Mouse (Mus musculus) intestine, postnatal 0 days (tissue): Measurements from ENCODE around the gene Zmym6. TPM values are rescaled to one million over a fixed set of nuclear protein-coding genes. Genes with fewer than 3 reads are reported as not detected.

Experiments used
- ATAC-seq: fragments of 200-750 bp; cut with Nextera tagmentation; 2 replicates; pipeline ENCODE4 v1.8.0; 2017; ENCODE audit warnings: mild to moderate bottlenecking, moderate TSS enrichment, moderate library complexity
- H3K27ac ChIP-seq: fragments of 300-500 bp; sonication (generic); 2 replicates; pipeline ENCODE4 v1.5.1; 2014; ENCODE audit warnings: mild to moderate bottlenecking, low read depth, low read length, moderate library complexity
- H3K27me3 ChIP-seq: fragments of 300-500 bp; sonication (generic); replicated peaks from 2 replicates; pipeline ENCODE4 v1.6.1; 2014; ENCODE audit warnings: low read length, mixed read lengths; ENCODE audit not compliant: control insufficient read depth, insufficient read depth
- H3K36me3 ChIP-seq: fragments of 300-500 bp; sonication (generic); 2 replicates; pipeline ENCODE4 v1.6.1; 2014; ENCODE audit warnings: mild to moderate bottlenecking, moderate library complexity; ENCODE audit not compliant: control insufficient read depth, insufficient read depth
- H3K4me1 ChIP-seq: fragments of 300-500 bp; sonication (generic); replicated peaks from 2 replicates; pipeline ENCODE4 v1.6.1; 2014; ENCODE audit warnings: antibody characterized with exemption, low read length, mixed read lengths; ENCODE audit not compliant: control insufficient read depth, insufficient read depth
- H3K4me2 ChIP-seq: fragments of 300-500 bp; sonication (generic); replicated peaks from 2 replicates; pipeline ENCODE4 v1.6.1; 2014; ENCODE audit warnings: low read depth, mild to moderate bottlenecking, moderate library complexity
- H3K4me3 ChIP-seq: fragments of 300-500 bp; sonication (generic); 2 replicates; pipeline ENCODE4 v1.5.1; 2014; ENCODE audit warnings: low read depth, low read length
- H3K9ac ChIP-seq: fragments of 300-500 bp; sonication (generic); 2 replicates; pipeline ENCODE4 v1.6.1; 2014; ENCODE audit warnings: mild to moderate bottlenecking, low read depth, low read length
- H3K9me3 ChIP-seq: fragments of 300-500 bp; sonication (generic); 2 replicates; pipeline ENCODE4 v1.6.1; 2016; ENCODE audit warnings: mixed run types; ENCODE audit not compliant: control insufficient read depth
- CTCF ChIP-seq: sonication (generic); IDR thresholded peaks from 2 replicates; pipeline ENCODE4 v1.5.1; 2016; ENCODE audit warnings: low read depth, mild to moderate bottlenecking, control low read depth, antibody characterized with exemption, moderate library complexity
- WGBS: fragments of 180-500 bp; shearing (Covaris S2); extraction: QIAGEN DNeasy Blood & Tissue Kit; methylation state at CpG from one replicate; pipeline ENCODE4 v1.1.7; 2014; 5-methylcytosine and 5-hydroxymethylcytosine counted together
- polyA plus RNA-seq: library from polyadenylated mRNA; unstranded; fragments of >200 nt; fragmentation: Nextera tagmentation; extraction: Ambion mirVana; gene quantifications from 2 replicates; pipeline ENCODE4 v1.2.1, GENCODE M21; 2015

The Zmym6 gene
- polyA plus RNA-seq, 1 experiment from 2014 or later, result 5.0 TPM

DNA sequence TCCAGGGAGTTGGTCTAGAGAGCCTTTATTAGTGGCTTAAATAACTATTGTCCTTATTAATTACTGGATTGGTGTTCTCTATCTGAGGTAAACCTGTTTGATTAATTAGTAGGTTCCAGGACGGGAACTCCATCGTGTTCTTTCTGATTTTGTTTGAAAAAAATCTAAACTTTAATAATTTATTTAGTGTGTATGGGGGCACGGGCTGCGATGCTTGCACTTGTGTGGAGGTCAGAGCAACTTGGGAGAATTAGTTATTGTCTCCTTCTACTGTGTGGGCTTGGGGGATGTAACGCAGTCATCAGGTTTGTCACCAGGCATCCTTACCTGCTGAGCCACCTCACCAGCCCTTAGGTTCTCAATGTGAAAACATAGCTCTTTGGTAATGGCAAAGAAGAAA lies 89.9 kb downstream of the Zmym6 start:
- Histone ChIP-seq H3K27me3 (peaks cover 35% of the 10 kb centered on the region; the same call in 1 of the 2 replicates), H3K36me3 (no peaks in the 10 kb centered on the region), H3K4me2 (no peak overlapping the region), H3K9me3 (no peaks in the 10 kb centered on the region), H3K4me3 (no peak overlapping the region), H3K4me1 (peaks cover 4% of the 10 kb centered on the region; the same call in 1 of the 2 replicates), H3K27ac (no peak overlapping the region), H3K9ac (no peak overlapping the region)
- no peak for ATAC-seq
- WGBS, result 71% methylated on average over 5 of the region's 5 CpGs
- no peak for TF ChIP-seq CTCF

DNA sequence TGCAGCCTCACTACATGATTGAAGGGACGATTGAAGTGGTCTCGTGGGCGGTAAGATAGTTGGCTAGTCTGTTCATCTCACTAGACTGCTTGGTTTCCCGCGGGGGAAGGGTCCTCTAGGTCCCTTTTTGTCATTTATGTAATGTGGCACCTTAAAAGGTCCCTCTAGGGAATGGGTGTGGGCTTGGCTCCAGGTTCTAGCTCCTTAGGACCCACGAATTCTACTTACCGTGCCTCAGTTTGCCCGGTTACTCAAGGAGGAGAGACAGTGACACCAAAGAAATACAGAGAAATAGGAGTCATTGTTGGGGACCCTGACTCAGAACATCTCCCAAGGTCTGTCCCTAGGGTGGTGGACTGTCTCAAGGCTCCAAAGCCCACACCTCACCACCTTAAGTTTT lies 90.5 kb downstream of the Zmym6 start:
- Histone ChIP-seq H3K9me3 (no peaks in the 10 kb centered on the region), H3K36me3 (no peaks in the 10 kb centered on the region), H3K27ac (no peak overlapping the region), H3K4me1 (peaks cover 4% of the 10 kb centered on the region; the same call in 1 of the 2 replicates), H3K9ac (no peak overlapping the region), H3K4me2 (peak overlapping the region; percentile 100), H3K4me3 (no peak overlapping the region), H3K27me3 (peaks cover 35% of the 10 kb centered on the region; the same call in 1 of the 2 replicates)
- TF ChIP-seq CTCF, result no peak
- no peak for ATAC-seq
- 20% methylated on average over 8 of the region's 8 CpGs for WGBS

DNA sequence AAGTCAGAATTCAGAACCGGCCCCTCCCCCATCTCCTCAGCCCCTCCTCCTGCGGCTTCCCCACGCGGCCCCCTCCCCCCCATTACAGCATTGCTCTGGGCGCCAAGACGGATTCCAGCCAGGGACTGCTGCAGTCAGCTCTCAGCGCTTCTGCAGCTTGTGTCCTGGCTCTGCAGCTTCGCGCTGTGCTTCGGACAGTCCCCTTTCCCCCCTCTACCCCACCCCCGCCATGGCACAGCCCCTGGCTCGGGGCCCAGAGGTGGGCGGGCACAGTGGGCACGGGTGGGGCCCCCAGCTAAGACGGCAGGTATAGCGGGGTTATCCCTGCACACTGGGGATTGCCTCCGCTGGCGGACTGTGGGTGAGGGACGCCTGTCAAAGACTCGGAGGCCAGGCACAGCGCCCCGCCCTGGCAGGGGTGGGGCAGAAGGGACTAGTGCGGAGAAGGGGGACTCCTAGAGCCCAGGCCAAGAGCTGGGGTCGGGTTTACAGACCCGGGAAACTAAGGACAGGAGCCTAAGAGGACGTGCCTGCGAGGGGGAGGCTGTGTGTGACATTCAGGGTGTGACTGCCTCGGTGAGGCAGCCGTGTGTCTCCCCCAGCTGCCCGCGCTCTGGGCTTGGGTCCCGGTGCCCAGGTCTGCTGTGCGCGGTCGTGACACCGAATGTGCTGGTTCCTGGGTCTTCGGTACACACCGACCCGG lies 91.2 kb downstream of the Zmym6 start:
- no peak; the same call in 1 of the 2 replicates for TF ChIP-seq CTCF
- peaks cover 4% of the 10 kb centered on the region; the same call in 1 of the 2 replicates for H3K4me1 ChIP-seq
- under 1% methylated on average over 39 of the region's 39 CpGs for WGBS
- peaks cover 38% of the 10 kb centered on the region; the same call in 1 of the 2 replicates for H3K27me3 ChIP-seq
- H3K9ac ChIP-seq, result 0 out of 2 replicates have a peak overlapping the region, but pooled peaks have one; percentile 17
- no peaks in the 10 kb centered on the region for H3K36me3 ChIP-seq
- no peaks in the 10 kb centered on the region for H3K9me3 ChIP-seq
- peak overlapping the region; percentile 100 for H3K4me2 ChIP-seq
- H3K27ac ChIP-seq, result no peak overlapping the region
- ATAC-seq, result peak; percentile 31
- H3K4me3 ChIP-seq, result peak overlapping the region; percentile 70

DNA sequence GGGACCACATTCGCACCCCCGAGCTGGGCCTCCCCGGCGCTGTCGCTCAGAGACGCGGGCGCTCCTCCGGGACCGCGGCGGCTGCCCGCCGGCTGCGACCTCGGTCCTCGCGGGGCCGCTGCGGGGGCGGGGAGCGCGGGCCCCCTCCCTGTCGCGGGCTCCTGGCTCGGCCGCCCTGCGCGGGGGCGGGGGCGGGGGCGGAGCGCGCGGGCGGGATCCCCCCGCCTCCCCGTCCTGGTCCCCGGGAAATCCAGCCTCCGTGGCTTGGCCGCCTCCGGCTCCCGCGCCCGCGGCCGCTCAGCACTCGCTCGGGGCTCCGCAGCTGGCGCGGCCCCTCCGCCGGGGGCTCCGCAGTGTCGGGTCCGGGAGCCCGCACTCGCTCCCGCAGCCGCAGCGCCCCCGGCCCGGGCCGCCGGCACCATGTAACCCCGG lies 91.7 kb downstream of the Zmym6 start, which contains the start of gene Dlgap3:
TSS of gene Dlgap3 (plus strand) at position 291 of the 432 bp plus-strand sequence.
- H3K9ac ChIP-seq, result 0 out of 2 replicates have a peak within 1 kb of the TSS, but pooled peaks have one; percentile 17
- H3K9me3 ChIP-seq, result no peaks in the 10 kb centered on the region
- H3K4me3 ChIP-seq, result peak within 1 kb of the TSS; percentile 70
- peaks cover 38% of the 10 kb centered on the region; the same call in 1 of the 2 replicates for H3K27me3 ChIP-seq
- H3K4me1 ChIP-seq, result peaks cover 4% of the 10 kb centered on the region; the same call in 1 of the 2 replicates
- peak within 1 kb of the TSS; percentile 100 for H3K4me2 ChIP-seq
- no peaks in the 10 kb centered on the region for H3K36me3 ChIP-seq
- H3K27ac ChIP-seq, result no peak within 1 kb of the TSS
- WGBS, result under 1% methylated on average over 38 of the region's 67 CpGs
- TF ChIP-seq CTCF, result no peak
- peak; percentile 29; the same call in 1 of the 2 replicates for ATAC-seq

DNA sequence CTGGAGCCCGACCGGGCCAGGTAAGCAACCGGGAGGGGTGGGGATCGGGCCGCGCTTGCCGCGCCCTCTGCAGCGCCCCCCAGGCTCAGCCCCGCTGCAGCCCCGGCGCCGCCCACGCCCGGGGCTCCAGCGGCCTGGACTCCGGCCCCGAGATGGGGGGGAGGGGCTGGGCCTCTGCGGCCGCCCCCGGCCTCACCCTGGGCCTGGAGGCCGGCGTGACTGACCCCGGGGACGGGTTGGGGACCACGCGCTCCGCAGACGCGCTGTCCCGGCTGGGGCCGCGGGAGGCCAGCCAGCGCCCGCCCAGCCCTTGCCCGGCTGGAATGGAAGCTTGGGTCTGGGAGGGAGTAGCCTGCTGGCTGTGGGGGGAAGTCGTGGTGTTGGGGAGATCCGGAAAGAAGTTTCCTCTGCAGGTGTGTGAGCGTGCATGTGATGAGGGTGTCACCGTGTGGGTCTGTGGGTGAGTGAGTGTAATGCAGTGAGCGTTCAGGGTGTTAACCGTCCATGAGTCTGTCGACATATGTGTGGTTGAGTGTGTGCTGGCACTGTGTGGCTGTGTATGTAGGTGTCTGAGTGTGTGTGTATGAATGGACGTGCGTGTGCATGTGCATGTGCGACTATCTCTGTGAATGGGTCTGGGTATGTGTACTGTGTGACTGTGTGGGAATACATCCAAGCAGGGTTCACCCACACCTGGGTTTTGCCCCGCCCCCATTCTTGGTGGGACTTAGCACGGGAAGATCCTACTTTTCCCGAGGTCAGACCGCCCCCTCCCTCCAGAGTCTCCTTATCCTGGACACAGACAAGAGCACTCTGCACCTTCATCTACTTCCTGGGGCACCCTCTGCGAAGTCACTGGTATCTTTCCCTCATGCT lies 92.4 kb downstream of the Zmym6 start:
- Histone ChIP-seq H3K4me3 (peak overlapping the region; percentile 70), H3K27me3 (peaks cover 38% of the 10 kb centered on the region; the same call in 1 of the 2 replicates), H3K27ac (no peak overlapping the region), H3K4me2 (peak overlapping the region; percentile 100), H3K9me3 (no peaks in the 10 kb centered on the region), H3K9ac (0 out of 2 replicates have a peak overlapping the region, but pooled peaks have one; percentile 11), H3K4me1 (peaks cover 4% of the 10 kb centered on the region; the same call in 1 of the 2 replicates), H3K36me3 (no peaks in the 10 kb centered on the region)
- ATAC-seq, result peak; percentile 53
- TF ChIP-seq CTCF, result no peak
- WGBS, result 3% methylated on average over 49 of the region's 51 CpGs
